Mouse (Mus musculus) induced T-regulatory cell, adult 2 months (primary cell): ENCODE results near the gene Echdc3.

Source experiments
- DNase-seq: peaks from one replicate; pipeline ENCODE4 v3.0.0-alpha.2; 2012; ENCODE audit warnings: low read depth

Gene Echdc3

DNA sequence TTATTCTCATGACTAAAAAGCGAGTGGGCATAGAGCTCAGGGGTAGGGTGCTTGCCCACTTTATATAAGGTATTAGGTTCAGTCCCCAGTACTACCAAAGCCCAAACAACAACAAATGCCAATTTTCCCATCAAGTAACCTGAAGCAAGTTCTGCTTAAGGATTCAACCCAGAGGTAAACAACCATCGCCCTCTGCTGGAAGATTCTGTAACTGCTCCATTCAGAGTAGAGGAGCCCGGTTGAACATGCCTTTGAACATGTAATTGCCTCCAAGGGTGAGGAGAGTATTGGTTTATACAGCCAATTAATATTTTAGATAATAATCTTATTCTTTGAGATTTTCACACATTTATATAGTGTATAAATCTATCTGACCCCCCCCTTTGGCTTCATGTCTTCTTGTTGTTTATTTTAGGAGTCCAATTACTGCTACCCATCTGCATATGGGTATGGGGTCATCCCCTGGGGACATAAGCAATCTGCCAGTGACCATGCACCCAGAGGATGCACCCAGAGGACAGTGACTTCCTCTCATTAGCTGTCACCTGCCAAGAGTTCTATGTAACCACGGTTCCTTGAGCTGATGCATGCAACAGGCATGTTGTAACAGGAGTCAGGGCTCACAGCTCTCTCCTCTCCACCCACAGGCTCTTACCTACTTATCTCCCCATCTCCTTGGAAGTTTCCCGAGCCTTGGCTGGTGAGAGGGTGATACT is 44.8 kb downstream of the Echdc3 start:
- DNase-seq = peak; percentile 81

DNA sequence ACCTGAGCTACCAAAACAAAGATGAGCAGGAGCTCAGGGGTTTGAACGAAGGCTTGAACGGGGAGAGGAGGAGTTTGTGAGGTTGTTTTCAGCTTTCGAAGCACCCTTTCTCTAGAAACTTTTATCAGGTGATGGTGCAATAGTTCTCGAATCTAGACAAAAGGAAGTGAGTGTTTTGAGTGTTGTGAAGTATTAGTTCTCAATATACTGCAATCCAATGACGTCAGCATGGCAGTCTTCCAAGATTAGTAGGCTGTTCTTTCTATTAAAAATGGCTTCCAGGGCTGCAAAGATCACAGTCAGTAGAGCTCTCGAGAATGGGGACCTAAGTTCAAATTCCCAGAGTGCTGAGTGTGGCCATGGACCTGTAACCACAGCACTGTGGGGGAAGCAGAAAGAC is 47.1 kb downstream of the Echdc3 start:
- peak; percentile 11 for DNase-seq

DNA sequence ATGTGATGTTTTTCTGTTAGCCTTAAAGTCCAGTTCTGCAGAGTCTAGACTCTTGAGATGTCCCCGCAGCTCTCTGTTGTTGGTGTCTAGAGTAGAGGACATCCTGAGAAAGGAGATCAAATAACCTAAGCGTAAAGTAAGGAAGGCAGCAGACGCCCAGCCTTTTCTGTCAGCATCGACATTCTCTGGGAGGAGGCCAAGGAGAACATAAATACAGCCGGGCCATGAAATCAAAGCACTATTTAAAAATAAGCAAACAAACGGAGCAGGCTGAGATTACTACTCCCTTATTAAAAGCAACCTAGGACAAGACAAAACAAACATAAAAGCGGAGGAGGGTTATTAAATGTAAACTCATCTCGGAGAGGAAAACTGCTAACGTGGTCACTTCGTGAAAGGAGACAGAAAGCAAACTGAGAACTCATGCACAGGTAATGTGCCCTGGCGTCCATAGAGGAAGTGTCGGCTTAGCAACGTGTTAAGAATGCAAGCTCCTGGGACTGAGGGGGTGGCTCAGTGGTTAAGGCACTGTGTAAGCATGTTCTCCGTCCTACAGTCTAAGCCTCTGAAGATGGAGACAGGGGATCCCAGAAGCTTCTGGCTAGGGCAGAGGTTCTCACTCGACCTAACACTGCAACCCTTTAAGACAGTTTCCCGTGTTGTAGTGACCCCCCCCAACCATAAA is 48.1 kb downstream of the Echdc3 start:
- no peak for DNase-seq

DNA sequence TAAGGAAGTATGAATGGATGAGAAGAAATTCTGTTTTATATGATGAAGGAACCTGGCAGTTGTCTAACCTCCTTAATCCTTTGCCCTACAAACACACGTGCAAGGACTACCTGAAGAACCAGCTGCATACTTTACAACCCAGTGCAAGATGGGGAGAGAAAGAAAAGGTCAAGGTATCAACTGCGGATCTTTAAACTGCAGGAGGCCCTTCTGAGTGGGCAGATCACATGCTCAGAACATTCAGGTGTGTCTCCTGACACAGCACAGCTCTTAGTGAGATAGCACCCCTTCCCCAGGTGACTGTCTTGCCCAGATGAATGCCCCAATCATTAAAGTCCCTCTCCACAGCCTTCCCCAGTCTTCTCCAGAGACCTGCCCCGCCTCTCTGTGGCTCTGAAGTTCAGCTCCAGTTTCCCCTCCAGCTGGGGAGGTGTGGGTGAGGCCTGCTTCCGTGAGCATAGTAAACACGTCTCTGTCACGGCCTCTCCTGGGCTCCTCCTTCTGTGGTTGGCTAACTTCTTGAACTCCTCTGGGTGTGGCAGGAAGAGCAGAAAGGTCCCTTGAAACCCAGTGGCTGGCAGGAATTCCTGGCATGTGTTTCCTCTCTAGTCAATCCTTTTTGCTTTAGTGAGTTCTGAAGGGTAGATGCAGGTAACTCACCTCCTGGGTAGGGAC is 50.3 kb downstream of the Echdc3 start:
- DNase-seq = peak; percentile 64

DNA sequence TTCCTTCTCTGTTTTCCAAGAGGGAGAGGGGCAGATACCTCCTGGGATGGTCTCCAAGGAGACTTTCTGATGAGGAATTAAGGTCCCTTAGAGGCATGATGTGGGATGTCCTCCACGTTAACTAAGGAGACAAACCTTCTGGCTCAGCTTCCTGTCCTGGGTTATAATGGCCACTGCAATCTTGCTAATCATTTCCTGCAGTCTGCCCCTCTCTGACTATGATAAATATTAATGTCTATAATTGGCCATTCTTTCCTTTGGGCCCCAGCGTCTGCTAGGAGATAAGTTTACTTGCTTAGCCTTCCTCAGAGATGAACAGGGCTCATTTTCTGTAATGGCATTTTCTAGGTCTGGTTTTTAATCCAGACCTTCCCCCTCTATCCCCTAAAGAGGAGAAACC is 53.1 kb downstream of the Echdc3 start:
- no peak for DNase-seq

DNA sequence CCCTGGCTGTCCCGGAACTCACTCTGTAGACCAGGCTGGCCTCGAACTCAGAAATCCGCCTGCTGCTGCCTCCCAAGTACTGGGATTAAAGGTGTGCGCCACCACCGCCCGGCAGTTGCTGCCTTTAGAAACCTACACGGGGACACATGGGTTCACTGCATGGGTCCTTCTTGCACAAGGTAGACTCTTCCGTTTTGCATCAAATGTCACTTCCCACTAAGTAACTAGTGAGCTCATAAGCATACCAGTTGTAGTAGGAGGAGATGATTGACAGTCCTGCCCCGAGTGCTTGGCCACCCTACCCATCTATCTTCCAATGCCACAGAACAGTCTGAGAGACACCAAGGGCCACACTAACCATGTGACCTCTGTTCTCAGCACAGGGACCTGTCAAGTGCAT is 53.6 kb downstream of the Echdc3 start:
- DNase-seq = no peak

DNA sequence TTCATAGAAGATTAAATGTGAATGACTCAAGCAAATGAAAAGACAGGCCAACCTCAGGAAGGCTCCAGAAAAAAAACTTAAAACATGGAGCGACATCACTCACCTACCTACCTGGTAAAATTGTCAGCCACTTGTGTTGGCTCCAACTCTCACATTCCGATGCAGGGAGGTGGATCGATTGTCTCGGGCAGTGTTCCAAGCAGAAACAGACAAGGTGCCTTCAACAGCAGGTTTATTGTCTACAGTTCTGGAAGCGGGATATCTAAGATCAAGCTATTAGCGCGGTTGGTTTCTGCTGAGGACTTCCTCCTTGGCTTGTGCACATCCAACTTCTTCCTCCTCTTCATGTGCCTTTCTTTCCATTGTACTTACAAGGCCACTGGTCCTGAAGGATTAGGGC is 55.2 kb downstream of the Echdc3 start:
- no peak for DNase-seq

DNA sequence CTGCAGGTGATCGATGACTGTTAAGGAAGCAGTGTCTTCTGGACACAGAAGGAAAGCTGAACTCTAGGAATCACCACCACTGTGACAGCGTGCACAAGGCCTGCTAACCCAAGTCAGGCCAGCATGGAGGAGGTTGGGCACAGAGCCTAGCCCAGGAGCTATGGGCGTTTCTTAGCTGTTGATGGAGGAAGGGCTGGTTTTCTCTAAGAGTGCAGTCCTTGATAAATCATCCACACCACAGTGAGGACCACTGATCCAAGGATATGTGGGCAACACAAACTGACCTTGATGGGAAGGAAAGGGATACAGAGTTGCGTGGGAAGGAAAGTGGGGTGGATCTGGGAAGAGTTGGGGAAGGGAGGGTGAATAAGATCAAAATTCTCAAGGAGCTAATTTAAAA is 55.6 kb downstream of the Echdc3 start:
- no peak for DNase-seq

DNA sequence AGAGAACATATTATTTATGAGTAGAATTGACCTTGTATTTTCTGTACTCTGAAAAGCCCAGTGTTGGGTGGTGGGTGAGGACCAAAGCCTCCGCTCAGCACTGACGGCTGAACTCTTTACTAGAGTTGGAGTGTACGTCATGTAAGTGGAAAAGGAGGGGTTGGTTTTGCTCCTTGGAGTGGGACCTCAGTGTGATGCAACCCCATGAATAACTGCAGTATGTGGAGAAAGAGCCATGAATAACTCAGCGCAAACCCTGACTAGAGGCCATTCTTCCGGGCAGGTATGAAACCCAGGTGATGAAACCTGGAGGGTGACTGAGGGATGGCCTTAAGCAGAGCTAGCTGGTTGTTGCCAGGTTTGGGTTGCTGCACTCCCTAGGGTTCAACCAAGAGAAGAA is 63.0 kb downstream of the Echdc3 start:
- no peak for DNase-seq

DNA sequence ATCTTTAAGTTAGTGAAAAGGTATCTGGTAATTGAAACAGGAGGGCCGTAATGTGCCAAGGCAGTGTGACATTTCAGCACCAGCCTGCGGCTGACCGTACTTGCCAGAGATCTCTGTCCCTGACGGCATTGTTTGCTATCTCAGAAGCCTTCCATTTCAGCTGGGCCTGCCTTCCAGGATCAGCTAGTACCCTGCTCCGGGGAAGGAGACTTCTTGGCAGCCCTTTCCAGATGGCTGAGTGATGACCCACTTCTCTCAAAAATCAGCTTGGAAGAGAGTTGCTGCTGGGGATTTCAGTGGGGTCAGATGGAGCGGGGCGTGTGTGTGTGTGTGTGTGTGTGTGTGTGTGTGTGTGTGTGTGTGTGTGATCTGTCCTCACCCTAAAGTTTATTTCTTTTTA is 65.9 kb downstream of the Echdc3 start:
- DNase-seq = no peak

DNA sequence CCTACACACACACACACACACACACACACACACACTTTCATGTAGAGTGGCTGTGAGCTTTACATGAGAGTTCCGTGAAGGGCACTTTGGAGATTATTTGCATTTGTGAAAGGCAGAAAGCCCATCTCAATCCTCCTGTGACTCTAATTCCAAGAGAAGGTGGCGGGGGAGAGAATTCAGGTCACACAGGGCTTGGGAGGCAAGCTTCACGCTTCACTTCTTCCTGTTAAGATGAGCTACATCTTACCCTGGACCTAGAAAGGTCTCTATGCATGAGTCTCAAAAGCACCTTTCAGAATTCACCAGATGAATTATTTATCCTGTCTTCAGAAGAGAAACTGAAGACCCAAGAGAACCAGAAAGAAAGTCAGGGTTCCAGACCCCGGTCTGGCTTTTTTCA is 66.6 kb downstream of the Echdc3 start:
- DNase-seq = no peak

DNA sequence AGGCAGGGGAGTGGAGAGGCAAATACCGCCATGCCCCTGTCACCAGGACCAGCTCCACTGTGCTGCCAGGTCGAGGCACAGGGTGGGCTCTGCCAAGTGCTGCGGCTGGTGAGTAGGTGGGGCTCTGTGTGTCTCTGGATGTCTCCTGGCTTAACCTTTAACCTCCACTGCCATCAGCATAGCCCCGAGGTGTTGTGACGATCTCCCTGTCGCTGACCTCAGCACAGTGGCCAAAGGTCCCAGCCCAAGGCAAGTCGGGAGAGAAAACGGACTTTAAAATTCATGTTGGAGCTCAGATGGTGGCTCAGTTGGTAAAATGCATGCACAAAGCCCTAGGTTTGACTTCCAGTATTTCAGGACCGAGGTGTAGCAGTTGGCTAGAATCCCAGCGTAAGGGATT is 67.2 kb downstream of the Echdc3 start:
- no peak for DNase-seq

DNA sequence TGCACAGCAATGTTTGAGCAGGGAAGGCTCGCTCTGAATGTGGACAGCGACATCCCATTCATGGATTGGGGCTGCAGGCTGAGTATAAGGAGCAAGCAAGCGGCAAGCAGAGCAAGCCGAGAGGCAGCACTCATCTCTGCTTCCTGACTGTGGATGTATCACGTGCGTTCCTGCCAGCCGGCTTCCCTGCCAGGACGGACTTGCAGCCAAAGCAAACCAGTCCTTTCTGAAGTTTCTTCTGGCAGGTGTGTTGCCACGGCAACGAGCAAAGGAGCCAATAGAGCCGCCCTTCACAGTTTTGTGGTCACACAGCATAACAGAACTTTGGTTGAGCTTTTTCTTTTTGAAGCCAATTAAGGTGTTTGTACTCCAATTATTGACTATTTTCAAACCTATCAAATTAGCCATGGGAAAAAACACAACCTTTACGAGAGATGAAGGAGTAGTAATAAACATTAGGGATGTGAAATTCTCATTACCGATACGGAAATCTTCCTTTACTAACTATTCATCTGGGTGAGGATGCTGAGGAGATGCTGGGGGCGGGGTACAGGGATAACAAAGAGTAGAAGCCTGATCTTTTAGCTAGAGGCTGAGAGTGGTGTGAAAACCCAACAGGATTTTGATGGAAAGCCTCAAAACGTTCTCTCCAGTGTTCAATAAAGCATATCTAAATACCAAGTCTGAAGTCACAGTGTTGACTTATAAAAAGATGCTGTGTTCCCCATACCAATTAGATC is 69.7 kb downstream of the Echdc3 start:
- no peak for DNase-seq

DNA sequence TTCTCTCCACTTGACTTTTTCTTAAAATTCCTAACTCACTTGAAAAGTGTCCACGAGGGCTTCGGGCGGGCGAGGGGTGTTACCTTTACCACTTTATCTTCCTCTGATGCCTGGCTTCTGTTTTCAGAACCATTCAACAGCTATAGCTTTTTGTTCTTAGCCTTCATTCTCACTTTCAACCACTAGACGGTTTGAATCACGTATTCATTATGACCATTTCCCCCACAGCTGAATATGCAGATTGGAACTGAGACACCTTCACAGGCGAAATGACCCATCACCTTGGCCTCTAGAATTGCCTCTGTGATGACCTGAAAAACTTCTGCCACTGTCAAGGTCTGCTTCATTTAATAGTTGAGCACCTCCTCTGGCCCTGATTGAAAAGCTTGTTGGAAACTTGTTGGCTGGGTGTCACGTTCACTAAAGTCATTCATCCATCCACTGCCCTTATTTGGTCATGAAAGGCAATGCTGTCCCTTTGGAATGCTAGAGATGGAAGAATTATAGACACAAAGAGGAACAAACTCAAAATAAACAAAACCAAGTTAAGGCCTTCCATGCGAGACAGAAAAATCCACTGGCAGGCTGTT is 72.2 kb downstream of the Echdc3 start:
- DNase-seq = no peak
